Mouse (Mus musculus) lung, adult 2 months (tissue): ENCODE data around the gene Zswim4.

ENCODE experiments used
- CTCF ChIP-seq: fragments of 200-500 bp; IDR thresholded peaks from 2 replicates; pipeline ENCODE4 v1.5.1; 2011; ENCODE audit warnings: mild to moderate bottlenecking, low read length, control low read depth; ENCODE audit not compliant: insufficient read depth
- POLR2A ChIP-seq: fragments of 200-500 bp; IDR thresholded peaks from 2 replicates; pipeline ENCODE4 v1.6.1; 2011; ENCODE audit warnings: low read depth, mild to moderate bottlenecking, control low read depth, low read length, borderline replicate concordance; ENCODE audit errors: extremely low read depth

- no peak for TF ChIP-seq CTCF
- no peak for TF ChIP-seq POLR2A
Measured at GRCm38 (mm10) chr8:84280777-84281176, 43.9 kb upstream of the Zswim4 start.
